Mouse (Mus musculus) kidney, embryonic 16.5 days (tissue): Measurements from ENCODE around the gene Vps52. TPM values are rescaled to one million over a fixed set of nuclear protein-coding genes. Genes with fewer than 3 reads are reported as not detected.

ENCODE experiments used
- ATAC-seq: fragments of 200-750 bp; cut with Nextera tagmentation; 2 replicates; pipeline ENCODE4 v1.8.0; 2017; ENCODE audit warnings: moderate TSS enrichment; ENCODE audit not compliant: low FRiP score, low TSS enrichment
- H3K27ac ChIP-seq: fragments of 300-500 bp; sonication (generic); 2 replicates; pipeline ENCODE4 v1.5.1; 2014; ENCODE audit warnings: low read length
- H3K27me3 ChIP-seq: fragments of 300-500 bp; sonication (generic); 2 replicates; pipeline ENCODE4 v1.6.1; 2014; ENCODE audit warnings: low read length, control low read depth, mixed read lengths; ENCODE audit not compliant: insufficient read depth
- H3K36me3 ChIP-seq: fragments of 300-500 bp; sonication (generic); 2 replicates; pipeline ENCODE4 v1.6.1; 2014; ENCODE audit warnings: low read length, control low read depth, mixed read lengths; ENCODE audit not compliant: insufficient read depth
- H3K4me1 ChIP-seq: fragments of 300-500 bp; sonication (generic); 2 replicates; pipeline ENCODE4 v1.6.1; 2014; ENCODE audit warnings: low read length, control low read depth, mixed read lengths; ENCODE audit not compliant: insufficient read depth
- H3K4me2 ChIP-seq: fragments of 300-500 bp; sonication (generic); replicated peaks from 2 replicates; pipeline ENCODE4 v1.6.1; 2014; ENCODE audit warnings: low read depth, low read length
- H3K4me3 ChIP-seq: fragments of 300-500 bp; sonication (generic); 2 replicates; pipeline ENCODE4 v1.5.1; 2014; ENCODE audit warnings: mild to moderate bottlenecking, low read length
- H3K9ac ChIP-seq: fragments of 300-500 bp; sonication (generic); replicated peaks from 2 replicates; pipeline ENCODE4 v1.6.1; 2014; ENCODE audit warnings: low read length
- H3K9me3 ChIP-seq: fragments of 300-500 bp; sonication (generic); 2 replicates; pipeline ENCODE4 v1.6.1; 2016; ENCODE audit warnings: low read length, control low read depth
- WGBS: fragments of 180-500 bp; shearing (Covaris S2); extraction: QIAGEN DNeasy Blood & Tissue Kit; methylation state at CpG from one replicate; pipeline ENCODE4 v1.1.7; 2014; 5-methylcytosine and 5-hydroxymethylcytosine counted together
- polyA plus RNA-seq: library from polyadenylated mRNA; unstranded; fragments of >200 nt; fragmentation: Nextera tagmentation; extraction: Ambion mirVana; gene quantifications from 2 replicates; pipeline ENCODE4 v1.2.1, GENCODE M21; 2015

Vps52 gene
- polyA plus RNA-seq, 1 experiment from 2014 or later, result 51.9 TPM

- H3K4me1 ChIP-seq, result peaks cover 22% of the 10 kb centered on the region
- peak overlapping the region; percentile 79 for H3K27ac ChIP-seq
- peak overlapping the region; percentile 70 for H3K9ac ChIP-seq
- under 1% methylated on average over 36 of the region's 36 CpGs for WGBS
- H3K27me3 ChIP-seq, result no peaks in the 10 kb centered on the region
- peak overlapping the region; percentile 76 for H3K4me3 ChIP-seq
- peak; percentile 64 for ATAC-seq
- H3K4me2 ChIP-seq, result peak overlapping the region; percentile 76
- H3K36me3 ChIP-seq, result peaks cover 9% of the 10 kb centered on the region; the same call in 1 of the 2 replicates
- H3K9me3 ChIP-seq, result no peaks in the 10 kb centered on the region
Measured at GRCm38 (mm10) chr17:33920282-33921097, 35.1 kb upstream of the Vps52 start.

GRCm38 (mm10) chr17:33921361-33921760 is 34.3 kb upstream of the Vps52 start:
- no peak for ATAC-seq
- Histone ChIP-seq H3K9ac (no peak overlapping the region), H3K4me1 (peaks cover 21% of the 10 kb centered on the region), H3K27ac (no peak overlapping the region), H3K9me3 (no peaks in the 10 kb centered on the region), H3K36me3 (peaks cover 15% of the 10 kb centered on the region; the same call in 1 of the 2 replicates), H3K27me3 (no peaks in the 10 kb centered on the region), H3K4me2 (no peak overlapping the region), H3K4me3 (no peak overlapping the region)
- 85% methylated on average over 7 of the region's 7 CpGs for WGBS

- Histone ChIP-seq H3K27me3 (no peaks in the 10 kb centered on the region), H3K9me3 (no peaks in the 10 kb centered on the region), H3K4me3 (no peak overlapping the region), H3K4me1 (peaks cover 12% of the 10 kb centered on the region), H3K36me3 (peaks cover 7% of the 10 kb centered on the region; the same call in 1 of the 2 replicates), H3K9ac (no peak overlapping the region), H3K4me2 (no peak overlapping the region), H3K27ac (no peak overlapping the region)
- 90% methylated on average over 10 of the region's 10 CpGs for WGBS
- ATAC-seq, result no peak
Measured at GRCm38 (mm10) chr17:33924577-33925283, 30.9 kb upstream of the Vps52 start.

GRCm38 (mm10) chr17:33925406-33926116 is 30.1 kb upstream of the Vps52 start:
- Histone ChIP-seq H3K9ac (no peak overlapping the region), H3K4me1 (peaks cover 14% of the 10 kb centered on the region), H3K27ac (no peak overlapping the region), H3K36me3 (peaks cover 7% of the 10 kb centered on the region; the same call in 1 of the 2 replicates), H3K4me3 (no peak overlapping the region), H3K27me3 (no peaks in the 10 kb centered on the region), H3K4me2 (no peak overlapping the region), H3K9me3 (no peaks in the 10 kb centered on the region)
- ATAC-seq, result no peak
- WGBS, result 82% methylated on average over 20 of the region's 21 CpGs

GRCm38 (mm10) chr17:33926207-33926932 is 29.2 kb upstream of the Vps52 start:
- Histone ChIP-seq H3K9ac (no peak overlapping the region), H3K4me3 (no peak overlapping the region), H3K27me3 (no peaks in the 10 kb centered on the region), H3K9me3 (no peaks in the 10 kb centered on the region), H3K4me1 (peaks cover 18% of the 10 kb centered on the region), H3K4me2 (no peak overlapping the region), H3K27ac (no peak overlapping the region), H3K36me3 (peaks cover 7% of the 10 kb centered on the region; the same call in 1 of the 2 replicates)
- ATAC-seq, result no peak
- WGBS, result 69% methylated on average over 17 of the region's 17 CpGs

- H3K27ac ChIP-seq, result no peak overlapping the region
- no peak for ATAC-seq
- peak overlapping the region; percentile 98 for H3K4me2 ChIP-seq
- H3K4me1 ChIP-seq, result peaks cover 18% of the 10 kb centered on the region
- peak overlapping the region; percentile 88 for H3K4me3 ChIP-seq
- H3K27me3 ChIP-seq, result no peaks in the 10 kb centered on the region
- no peaks in the 10 kb centered on the region for H3K9me3 ChIP-seq
- H3K36me3 ChIP-seq, result peaks cover 10% of the 10 kb centered on the region; the same call in 1 of the 2 replicates
- WGBS, result 60% methylated on average over 21 of the region's 21 CpGs
- H3K9ac ChIP-seq, result peak overlapping the region; percentile 88
Measured at GRCm38 (mm10) chr17:33928251-33928947, 27.2 kb upstream of the Vps52 start.

- H3K9ac ChIP-seq, result peak within 1 kb of the TSS; percentile 88
Measured at GRCm38 (mm10) chr17:33929371-33930279, 26.0 kb upstream of the Vps52 start, which contains the start of gene Rgl2. Gene Rgl2, plus strand, starts transcription at chr17:33929543.

More at GRCm38 (mm10) chr17:33929371-33930279, 26.0 kb upstream of the Vps52 start, which contains the start of gene Rgl2:
- no peaks in the 10 kb centered on the region for H3K9me3 ChIP-seq
- H3K27me3 ChIP-seq, result no peaks in the 10 kb centered on the region
- ATAC-seq, result peak; percentile 82
- 0% methylated on average over 77 of the region's 80 CpGs for WGBS
- H3K36me3 ChIP-seq, result peaks cover 10% of the 10 kb centered on the region; the same call in 1 of the 2 replicates
- H3K4me2 ChIP-seq, result peak within 1 kb of the TSS; percentile 98
- peak within 1 kb of the TSS; percentile 88 for H3K4me3 ChIP-seq
- peak within 1 kb of the TSS; percentile 98 for H3K27ac ChIP-seq
- H3K4me1 ChIP-seq, result peaks cover 18% of the 10 kb centered on the region
